Mouse (Mus musculus) limb, embryonic 12.5 days (tissue): ENCODE measurements around the gene Zic2. TPM values are rescaled to one million over a fixed set of nuclear protein-coding genes. Genes with fewer than 3 reads are reported as not detected.
A peak's percentile ranks its signal among the peaks of the same experiment; 100 is the strongest.

Experiments used
- ATAC-seq: fragments of 200-750 bp; cut with Nextera tagmentation; 2 replicates; pipeline ENCODE4 v1.8.0; 2017; ENCODE audit warnings: low read depth, moderate TSS enrichment; ENCODE audit not compliant: insufficient number of reproducible peaks, insufficient read depth, low FRiP score, low TSS enrichment
- H3K27ac ChIP-seq: fragments of 300-500 bp; sonication (generic); 2 replicates; pipeline ENCODE4 v1.5.1; 2016; ENCODE audit warnings: mild to moderate bottlenecking, moderate library complexity
- H3K27me3 ChIP-seq: fragments of 300-500 bp; sonication (generic); 2 replicates; pipeline ENCODE4 v1.6.1; 2016; ENCODE audit warnings: mild to moderate bottlenecking, moderate library complexity
- H3K36me3 ChIP-seq: fragments of 300-500 bp; sonication (generic); 2 replicates; pipeline ENCODE4 v1.6.1; 2016; ENCODE audit warnings: mild to moderate bottlenecking, moderate library complexity
- H3K4me1 ChIP-seq: fragments of 300-500 bp; sonication (generic); replicated peaks from 2 replicates; pipeline ENCODE4 v1.6.1; 2016
- H3K4me2 ChIP-seq: fragments of 300-500 bp; sonication (generic); 2 replicates; pipeline ENCODE4 v1.6.1; 2016; ENCODE audit warnings: mild to moderate bottlenecking, moderate library complexity
- H3K4me3 ChIP-seq: fragments of 300-500 bp; sonication (generic); replicated peaks from 2 replicates; pipeline ENCODE4 v1.5.1; 2016; ENCODE audit warnings: mild to moderate bottlenecking
- H3K9ac ChIP-seq: fragments of 300-500 bp; sonication (generic); replicated peaks from 2 replicates; pipeline ENCODE4 v1.6.1; 2016; ENCODE audit warnings: mild to moderate bottlenecking, moderate library complexity
- H3K9me3 ChIP-seq: fragments of 300-500 bp; sonication (generic); 2 replicates; pipeline ENCODE4 v1.6.1; 2016; ENCODE audit warnings: mild to moderate bottlenecking, moderate library complexity
- WGBS: fragments of 180-500 bp; shearing (Covaris S2); methylation state at CpG from one replicate; pipeline ENCODE4 v1.1.7; 2016; 5-methylcytosine and 5-hydroxymethylcytosine counted together
- polyA plus RNA-seq: library from polyadenylated mRNA; unstranded; fragments of >200 nt; fragmentation: Nextera tagmentation; extraction: Ambion mirVana; gene quantifications from 2 replicates; pipeline ENCODE4 v1.2.1, GENCODE M21; 2016

Zic2 gene
- polyA plus RNA-seq, 1 experiment from 2014 or later, result 8.0 TPM

DNA sequence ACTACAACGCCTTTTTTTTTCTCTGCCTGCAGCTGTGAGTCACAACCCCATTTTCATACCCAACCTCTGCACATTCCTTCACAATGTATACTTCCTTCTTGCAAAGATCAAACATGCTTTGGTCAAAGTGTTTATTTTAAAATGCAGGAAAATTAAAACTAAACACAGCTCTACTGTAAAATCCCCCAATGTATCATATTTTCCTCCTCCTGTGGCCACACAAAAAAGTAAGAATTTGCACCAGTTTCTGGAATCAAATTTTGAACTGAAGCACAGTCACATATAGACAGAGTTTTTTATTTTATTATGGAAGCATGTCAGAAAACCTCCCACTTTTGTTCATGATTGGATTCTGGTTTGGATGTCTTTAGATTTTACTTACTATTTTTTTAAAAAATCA lies 11.4 kb downstream of the Zic2 start:
- Histone ChIP-seq H3K27ac (no peak overlapping the region), H3K4me2 (no peak overlapping the region), H3K36me3 (no peaks in the 10 kb centered on the region), H3K4me1 (peaks cover 59% of the 10 kb centered on the region), H3K9ac (no peak overlapping the region), H3K27me3 (peaks cover 58% of the 10 kb centered on the region), H3K4me3 (no peak overlapping the region), H3K9me3 (no peaks in the 10 kb centered on the region)
- WGBS, result 6% methylated on average over 1 of the region's 1 CpGs
- ATAC-seq, result no peak

DNA sequence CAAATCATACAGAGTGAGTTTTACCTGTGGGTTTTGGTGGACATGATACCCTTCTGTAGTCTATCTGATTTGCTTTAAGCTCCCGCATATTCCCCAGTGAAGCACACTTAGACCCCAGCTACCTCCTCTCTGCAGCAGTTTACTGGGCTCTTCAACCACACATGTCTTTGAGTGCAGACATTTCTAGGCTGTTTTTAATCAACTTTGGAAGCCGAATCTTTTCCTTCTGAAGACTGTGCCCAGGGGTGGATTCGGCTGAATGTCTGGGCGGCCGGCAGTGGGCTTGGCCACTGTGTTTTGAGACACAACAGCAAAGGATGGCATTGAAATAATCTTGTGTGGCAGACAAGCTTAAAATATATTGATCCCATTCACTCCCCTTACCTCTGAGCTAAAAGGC lies 12.1 kb downstream of the Zic2 start:
- Histone ChIP-seq H3K27ac (no peak overlapping the region), H3K4me2 (0 out of 2 replicates have a peak overlapping the region, but pooled peaks have one; percentile 15), H3K9me3 (no peaks in the 10 kb centered on the region), H3K36me3 (no peaks in the 10 kb centered on the region), H3K4me3 (no peak overlapping the region), H3K9ac (no peak overlapping the region), H3K4me1 (peaks cover 52% of the 10 kb centered on the region), H3K27me3 (peaks cover 54% of the 10 kb centered on the region)
- ATAC-seq, result no peak
- under 1% methylated on average over 5 of the region's 5 CpGs for WGBS

DNA sequence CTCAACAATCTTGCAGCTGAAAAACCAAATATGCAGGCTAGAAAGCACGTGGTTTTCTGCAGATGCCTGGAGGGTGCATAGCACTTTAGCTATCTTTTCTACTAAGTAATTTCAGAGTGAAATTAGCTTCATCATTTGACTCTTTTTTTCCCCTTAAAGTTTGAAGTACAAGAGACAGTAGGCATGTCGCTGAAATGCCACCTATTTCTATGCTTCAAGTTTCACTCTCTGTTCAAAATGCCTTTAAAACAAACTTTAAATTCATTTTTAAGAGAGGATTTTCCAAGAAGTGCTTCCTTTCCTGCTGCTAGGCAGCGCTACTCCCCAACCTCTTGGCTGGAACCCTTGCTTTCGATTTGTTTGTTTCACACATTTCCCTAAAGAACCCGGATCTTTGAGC lies 13.8 kb downstream of the Zic2 start:
- WGBS, result 0% methylated on average over 5 of the region's 5 CpGs
- Histone ChIP-seq H3K9ac (no peak overlapping the region), H3K4me2 (peak overlapping the region; percentile 77), H3K27me3 (peaks cover 45% of the 10 kb centered on the region), H3K27ac (no peak overlapping the region), H3K4me3 (no peak overlapping the region), H3K4me1 (peaks cover 38% of the 10 kb centered on the region), H3K36me3 (no peaks in the 10 kb centered on the region), H3K9me3 (no peaks in the 10 kb centered on the region)
- ATAC-seq, result no peak

DNA sequence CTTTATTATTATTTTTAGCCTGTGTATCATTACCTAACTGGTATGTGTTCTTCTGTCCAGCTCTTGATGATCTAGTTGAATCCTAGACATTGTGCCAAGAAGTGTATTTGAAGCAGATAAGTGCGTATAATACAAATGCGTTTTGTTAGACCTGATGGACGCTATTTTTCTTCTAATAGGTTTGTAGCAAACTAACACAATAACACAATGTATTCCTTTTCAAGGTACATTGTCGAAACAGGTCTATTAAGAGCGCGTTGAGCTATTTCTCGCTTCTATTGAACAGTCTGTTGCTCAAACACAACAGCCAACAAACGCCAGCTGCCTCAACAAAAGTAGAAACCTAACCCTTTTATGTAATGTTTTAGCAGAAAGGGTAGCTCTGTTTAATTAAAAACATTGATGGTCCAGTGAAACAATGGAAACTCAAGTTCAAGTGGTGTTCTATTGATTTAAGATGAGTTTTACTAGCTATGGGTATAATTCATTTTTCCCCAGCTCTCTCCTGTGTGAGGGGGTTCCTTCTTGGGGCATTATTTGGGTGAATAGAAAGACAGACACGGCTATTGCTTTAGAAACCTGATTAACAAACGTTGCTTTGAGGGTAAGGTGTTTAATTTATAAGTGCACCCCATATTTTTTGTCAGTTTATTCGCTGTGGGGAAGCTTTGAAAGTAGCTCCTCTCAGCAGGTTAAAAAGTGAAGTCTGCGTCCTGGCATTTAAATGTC lies 14.6 kb downstream of the Zic2 start:
- Histone ChIP-seq H3K9me3 (no peaks in the 10 kb centered on the region), H3K4me3 (peak overlapping the region; percentile 43), H3K27me3 (peaks cover 37% of the 10 kb centered on the region), H3K4me1 (peaks cover 30% of the 10 kb centered on the region), H3K9ac (peak overlapping the region; percentile 65; the same call in 1 of the 2 replicates), H3K36me3 (no peaks in the 10 kb centered on the region), H3K27ac (0 out of 2 replicates have a peak overlapping the region, but pooled peaks have one; percentile 72), H3K4me2 (peak overlapping the region; percentile 77)
- 3% methylated on average over 12 of the region's 12 CpGs for WGBS
- no peak for ATAC-seq

DNA sequence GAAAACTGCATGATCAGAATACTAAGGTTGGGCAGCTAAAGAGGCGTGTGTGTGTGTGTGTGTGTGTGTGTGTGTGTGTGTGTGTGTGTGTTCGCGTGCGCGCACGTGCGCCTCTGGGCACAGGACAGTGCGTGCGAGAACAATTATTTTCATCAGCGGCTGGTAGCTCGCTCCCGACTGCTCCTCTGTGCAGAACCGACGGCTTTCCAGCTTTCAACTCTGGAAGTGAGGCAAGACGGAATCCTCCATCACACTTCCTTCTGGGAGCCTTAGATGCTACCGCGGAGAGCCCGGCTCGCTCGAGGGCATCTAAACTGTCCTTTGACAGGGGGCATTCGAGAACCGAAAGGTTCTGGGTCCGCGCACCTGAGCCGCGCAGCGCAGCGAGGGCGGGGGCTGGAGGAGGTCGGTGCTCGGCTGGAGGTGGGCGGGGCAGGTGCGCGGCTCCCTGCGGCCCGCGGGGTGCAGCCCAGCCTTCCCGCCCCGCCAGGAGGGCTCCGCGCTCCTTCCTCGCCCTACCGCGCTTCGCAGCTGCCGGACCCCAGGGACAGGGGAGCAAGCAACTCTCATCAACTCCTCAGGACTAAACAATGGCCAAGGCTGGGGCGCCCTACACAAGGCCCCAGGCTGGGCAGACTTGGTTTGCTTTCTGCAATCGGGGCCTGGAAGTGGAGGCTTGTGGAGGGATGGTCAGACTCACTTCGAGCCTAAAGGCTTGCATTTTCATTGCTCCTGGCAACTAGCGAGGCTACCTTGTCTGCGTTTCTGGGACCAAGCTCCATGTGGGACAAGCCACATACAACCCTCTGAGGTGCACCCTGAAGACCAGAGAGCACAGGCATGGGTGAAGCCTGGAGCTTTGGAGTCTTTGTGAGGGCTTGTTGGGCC lies 15.4 kb downstream of the Zic2 start, which contains the start of gene Gm10837:
Gene Gm10837, plus strand, starts transcription at position 146 of the 888 bp plus-strand sequence.
- Histone ChIP-seq H3K9ac (peak within 1 kb of the TSS; percentile 65), H3K27me3 (peaks cover 29% of the 10 kb centered on the region)
- peak; percentile 51 for ATAC-seq

DNA sequence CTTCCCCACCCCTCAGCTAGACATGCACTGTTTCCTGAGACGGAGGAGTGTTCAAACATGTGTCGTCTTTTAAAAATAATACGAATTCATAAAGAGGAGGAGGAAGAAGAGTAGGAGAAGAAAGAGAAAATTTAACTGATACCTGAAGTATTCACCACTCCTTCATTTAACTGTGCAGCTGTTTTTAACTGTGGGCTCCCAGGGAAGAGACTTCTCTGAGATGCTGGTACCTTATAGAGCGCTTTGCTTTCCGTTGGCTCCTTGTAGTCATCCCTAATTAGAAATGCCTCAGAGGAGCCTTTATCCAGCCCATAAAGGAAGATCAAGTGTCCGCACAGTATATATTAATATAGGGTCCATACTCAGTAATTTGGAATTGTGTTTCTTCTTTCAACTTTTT lies 16.3 kb downstream of the Zic2 start:
- H3K9me3 ChIP-seq, result no peaks in the 10 kb centered on the region
- no peak for ATAC-seq
- H3K4me1 ChIP-seq, result peaks cover 18% of the 10 kb centered on the region
- no peak overlapping the region for H3K9ac ChIP-seq
- no peak overlapping the region for H3K4me3 ChIP-seq
- H3K27ac ChIP-seq, result no peak overlapping the region
- 58% methylated on average over 6 of the region's 6 CpGs for WGBS
- H3K4me2 ChIP-seq, result no peak overlapping the region
- no peaks in the 10 kb centered on the region for H3K36me3 ChIP-seq
- H3K27me3 ChIP-seq, result peaks cover 29% of the 10 kb centered on the region

More for the DNA sequence above, 15.4 kb downstream of the Zic2 start, which contains the start of gene Gm10837:
- Histone ChIP-seq H3K36me3 (no peaks in the 10 kb centered on the region), H3K27ac (peak within 1 kb of the TSS; percentile 72), H3K4me1 (peaks cover 21% of the 10 kb centered on the region), H3K4me3 (peak within 1 kb of the TSS; percentile 43), H3K4me2 (peak within 1 kb of the TSS; percentile 77), H3K9me3 (no peaks in the 10 kb centered on the region)
- WGBS, result under 1% methylated on average over 51 of the region's 51 CpGs

DNA sequence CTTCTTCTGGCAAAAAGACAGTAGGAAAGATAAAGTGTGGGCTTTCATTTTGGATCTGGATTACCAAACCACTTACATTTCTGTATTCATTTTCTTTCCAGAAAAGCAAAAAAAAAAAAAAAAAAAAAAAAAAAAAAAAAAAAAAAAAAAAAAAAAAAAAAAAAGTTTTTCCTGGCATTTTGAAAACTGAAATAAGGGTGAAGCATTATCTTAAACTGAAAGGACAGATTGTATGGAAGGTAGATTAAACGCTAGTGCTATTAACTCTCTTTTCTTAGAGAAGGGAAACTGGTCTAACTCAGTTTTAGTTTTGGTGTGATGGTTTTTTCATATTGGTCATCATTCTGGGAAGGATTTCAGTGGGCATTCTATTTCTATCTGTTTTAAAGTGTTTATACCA lies 16.8 kb downstream of the Zic2 start:
- H3K4me3 ChIP-seq, result no peak overlapping the region
- H3K9me3 ChIP-seq, result no peaks in the 10 kb centered on the region
- peaks cover 17% of the 10 kb centered on the region for H3K4me1 ChIP-seq
- H3K27ac ChIP-seq, result no peak overlapping the region
- no peak for ATAC-seq
- H3K4me2 ChIP-seq, result no peak overlapping the region
- H3K36me3 ChIP-seq, result no peaks in the 10 kb centered on the region
- peaks cover 29% of the 10 kb centered on the region for H3K27me3 ChIP-seq
- no peak overlapping the region for H3K9ac ChIP-seq
- 61% methylated on average over 1 of the region's 1 CpGs for WGBS

DNA sequence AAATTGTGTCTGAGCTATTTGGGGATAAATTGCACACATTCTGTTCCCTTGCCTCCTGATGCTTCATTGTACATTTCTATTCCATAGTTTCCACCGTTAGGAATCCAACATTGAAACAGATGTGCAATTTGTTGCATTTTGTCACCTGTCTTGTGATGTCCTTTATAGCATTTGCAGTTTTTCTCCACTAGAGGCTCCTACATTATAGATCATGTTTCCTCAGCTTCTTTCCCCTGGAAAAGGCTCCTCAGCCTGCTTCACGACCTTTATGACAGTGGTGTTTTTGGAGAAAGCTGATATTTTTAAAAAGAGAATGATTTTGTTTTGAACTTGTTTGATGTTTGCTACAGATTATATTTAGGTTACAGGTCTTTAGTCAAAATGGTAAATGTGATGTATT lies 33.8 kb downstream of the Zic2 start:
- no peak for ATAC-seq
- Histone ChIP-seq H3K9me3 (no peaks in the 10 kb centered on the region), H3K36me3 (no peaks in the 10 kb centered on the region), H3K27ac (no peak overlapping the region), H3K4me2 (no peak overlapping the region), H3K4me1 (no peaks in the 10 kb centered on the region), H3K27me3 (no peaks in the 10 kb centered on the region), H3K4me3 (no peak overlapping the region), H3K9ac (no peak overlapping the region)
- WGBS, result 19% methylated on average over 2 of the region's 2 CpGs

DNA sequence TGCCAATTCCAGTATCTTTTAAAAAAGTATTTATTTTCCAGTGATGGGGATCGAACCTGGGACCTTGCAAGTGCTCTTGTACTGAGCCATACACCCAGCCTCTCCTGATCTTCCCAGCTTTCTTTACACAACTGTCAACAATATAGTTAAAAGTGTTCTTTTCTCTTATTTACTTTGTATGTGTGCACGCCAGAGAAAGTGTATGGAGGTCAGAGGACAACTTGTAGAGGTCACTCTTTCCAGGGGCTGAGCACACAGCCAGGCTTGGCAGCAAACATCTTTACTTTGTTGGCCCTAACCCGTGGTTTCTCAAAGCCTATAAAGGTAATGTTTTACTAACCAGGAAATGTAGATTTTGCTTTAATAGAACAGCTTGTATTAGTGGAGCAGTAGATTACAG lies 36.3 kb downstream of the Zic2 start:
- no peaks in the 10 kb centered on the region for H3K27me3 ChIP-seq
- no peaks in the 10 kb centered on the region for H3K4me1 ChIP-seq
- no peak overlapping the region for H3K4me3 ChIP-seq
- H3K9ac ChIP-seq, result no peak overlapping the region
- no peak for ATAC-seq
- H3K27ac ChIP-seq, result no peak overlapping the region
- no peak overlapping the region for H3K4me2 ChIP-seq
- no peaks in the 10 kb centered on the region for H3K36me3 ChIP-seq
- WGBS, result 77% methylated on average over 3 of the region's 3 CpGs
- no peaks in the 10 kb centered on the region for H3K9me3 ChIP-seq

DNA sequence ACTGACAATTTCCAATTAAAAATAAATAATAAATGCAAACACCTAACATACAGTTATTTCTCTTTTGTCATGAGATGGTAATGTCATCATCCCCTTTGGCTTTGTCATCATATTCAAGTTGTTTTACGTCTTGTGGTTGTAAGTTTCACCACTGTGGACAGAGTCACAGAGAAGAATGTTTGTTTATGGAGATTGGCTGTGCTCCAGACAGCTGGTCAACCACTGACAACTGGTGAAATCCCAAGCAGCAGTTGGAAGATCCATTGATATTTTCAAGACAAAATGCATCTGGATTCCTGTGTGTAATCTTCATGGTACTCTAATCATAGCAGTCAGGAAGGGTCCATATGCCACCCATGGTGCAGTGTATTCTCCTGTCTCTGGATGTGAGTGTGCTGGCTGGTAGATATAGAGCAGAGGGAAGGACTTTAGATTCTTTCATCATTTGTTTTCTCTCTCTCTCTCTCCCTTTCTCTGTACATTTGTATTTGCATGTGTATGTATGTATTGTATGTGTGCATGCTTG lies 38.3 kb downstream of the Zic2 start:
- 79% methylated on average over 1 of the region's 1 CpGs for WGBS
- H3K36me3 ChIP-seq, result no peaks in the 10 kb centered on the region

DNA sequence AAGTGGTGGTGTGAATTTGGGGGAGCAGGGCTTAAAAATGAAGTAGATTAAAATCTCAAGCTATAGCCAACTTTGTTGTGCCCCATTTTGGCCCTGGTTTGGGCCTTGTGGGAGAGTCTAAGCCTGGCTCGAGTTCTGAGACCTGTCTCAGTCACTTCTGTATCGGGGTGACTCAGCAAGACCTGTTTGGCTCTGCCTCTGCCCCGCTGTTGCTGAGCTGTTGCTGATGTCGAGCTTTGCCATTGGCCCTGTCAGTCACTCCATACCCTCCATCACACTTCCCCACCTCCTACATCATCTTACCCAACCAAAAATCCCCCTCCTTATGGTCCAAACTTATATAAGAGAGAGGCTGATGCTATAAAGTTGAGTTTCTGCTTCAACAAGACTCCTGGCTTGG lies 53.2 kb downstream of the Zic2 start:
- Histone ChIP-seq H3K36me3 (no peaks in the 10 kb centered on the region), H3K4me1 (no peaks in the 10 kb centered on the region), H3K4me2 (no peak overlapping the region), H3K27me3 (no peaks in the 10 kb centered on the region), H3K4me3 (no peak overlapping the region), H3K27ac (no peak overlapping the region), H3K9me3 (0 out of 2 replicates have a peak, but pooled peaks cover 6% of the 10 kb centered on the region), H3K9ac (no peak overlapping the region)
- 89% methylated on average over 4 of the region's 4 CpGs for WGBS
- no peak for ATAC-seq

More for the DNA sequence above, 38.3 kb downstream of the Zic2 start:
- Histone ChIP-seq H3K4me1 (no peaks in the 10 kb centered on the region), H3K4me2 (no peak overlapping the region), H3K4me3 (no peak overlapping the region), H3K9me3 (no peaks in the 10 kb centered on the region), H3K9ac (no peak overlapping the region), H3K27me3 (no peaks in the 10 kb centered on the region), H3K27ac (no peak overlapping the region)
- no peak for ATAC-seq
